Mouse (Mus musculus): ENCODE measurements around the gene Pacs2. TPM values are rescaled to one million over a fixed set of nuclear protein-coding genes. Genes with fewer than 3 reads are reported as not detected.

The Pacs2 gene
- total and polyA plus RNA-seq, 3 experiments, result 29.8 to 69.7 (median 62.5) TPM

- TF ChIP-seq ETS1 (IDR thresholded peaks at IDR 0.05; ENCODE audit: low read depth, low read length) (no peak), POLR2AphosphoS5 (IDR thresholded peaks at IDR 0.05; ENCODE audit: borderline replicate concordance, low read depth, low read length) (peak; percentile 58; the same call in 1 of the 2 replicates), TBP (IDR thresholded peaks at IDR 0.05; ENCODE audit: low read depth, low read length) (peak; percentile 30), EP300 (IDR thresholded peaks at IDR 0.05; ENCODE audit: low read depth in 1 of 2, low read length in 2 of 2) (no peak), CHD1 (IDR thresholded peaks at IDR 0.05; ENCODE audit: low read depth, low read length) (no peak), USF1 (IDR thresholded peaks at IDR 0.05; ENCODE audit: low read depth, low read length) (no peak), CHD2 (IDR thresholded peaks at IDR 0.05; ENCODE audit: low read length) (no peak)
Observed at GRCm38 (mm10) chr12:113000294-113001132, 13.8 kb upstream of the Pacs2 start, which contains the start of gene Brf1 (continued).

DNA sequence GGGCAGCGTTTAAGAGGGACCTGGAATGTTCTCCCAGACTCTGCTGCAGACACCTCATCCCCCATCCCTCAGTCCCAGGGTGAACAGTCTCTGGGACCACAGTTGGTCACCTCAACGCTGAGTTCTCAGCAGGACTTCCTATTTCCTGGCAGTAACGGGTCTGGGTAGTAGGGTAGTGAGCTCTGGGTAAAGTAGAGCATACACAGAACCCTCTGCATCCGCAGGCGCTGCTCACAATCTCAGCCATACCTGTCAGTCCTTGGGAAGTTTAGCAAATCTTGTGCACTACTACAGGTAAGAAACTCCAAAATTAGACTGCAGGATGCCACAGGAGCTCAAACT is 13.2 kb upstream of the Pacs2 start:
- peak overlapping the region; percentile 64 for H3K9ac ChIP-seq (ENCODE audit: control insufficient read depth, low read depth, low read length, poor library complexity, severe bottlenecking)
- peaks cover 43% of the 10 kb centered on the region for H3K79me2 ChIP-seq (ENCODE audit: control insufficient read depth, insufficient read depth, low read length, poor library complexity)
- peaks cover 9 to 21% of the 10 kb centered on the region in 2 experiments for H3K4me1 ChIP-seq (ENCODE audit: control insufficient read depth in 1 of 2, insufficient read depth in 2 of 2, low read length in 2 of 2)
- no peaks in the 10 kb centered on the region for H3K9me3 ChIP-seq (replicated peaks; ENCODE audit: insufficient read depth, low read length)
- no peak for TF ChIP-seq ZMIZ1 (IDR thresholded peaks at IDR 0.05; ENCODE audit: low read depth, low read length)
- no peak for TF ChIP-seq E2F4 (IDR thresholded peaks at IDR 0.05; ENCODE audit: borderline replicate concordance, low read depth, low read length)
- TF ChIP-seq ZNF384 (IDR thresholded peaks at IDR 0.05; ENCODE audit: low read depth, low read length), result no peak
- TF ChIP-seq HCFC1 (IDR thresholded peaks at IDR 0.05; ENCODE audit: low read depth, low read length), result no peak
- TF ChIP-seq MAFK (IDR thresholded peaks at IDR 0.05; ENCODE audit: borderline replicate concordance, low read depth, low read length), result no peak
- TF ChIP-seq RAD21 (IDR thresholded peaks at IDR 0.05; ENCODE audit: low read depth, low read length), result no peak
- TF ChIP-seq ELF1 (IDR thresholded peaks at IDR 0.05; ENCODE audit: low read depth, low read length), result no peak
- no peak for TF ChIP-seq TAL1 (IDR thresholded peaks at IDR 0.05; ENCODE audit: low read length)
- no peak for TF ChIP-seq GABPA (IDR thresholded peaks at IDR 0.05; ENCODE audit: low read depth, low read length)
- no peak for TF ChIP-seq CTCF (IDR thresholded peaks at IDR 0.05 in 2 of 3, conservative IDR thresholded peaks at IDR 0.05 in 1 of 3; ENCODE audit: control insufficient read depth in 1 of 3, insufficient read depth in 1 of 3, low read depth in 2 of 3, low read length in 3 of 3, poor library complexity in 1 of 3, severe bottlenecking in 1 of 3)
- no peak for TF ChIP-seq MYB (IDR thresholded peaks at IDR 0.05; ENCODE audit: low read depth, low read length)
- TF ChIP-seq ZC3H11A (IDR thresholded peaks at IDR 0.05; ENCODE audit: low read depth, low read length), result no peak
- no peak for TF ChIP-seq EP300 (IDR thresholded peaks at IDR 0.05; ENCODE audit: low read depth in 1 of 2, low read length in 2 of 2)
- TF ChIP-seq MAX (IDR thresholded peaks at IDR 0.05; ENCODE audit: low read length), result no peak
- TF ChIP-seq TBP (IDR thresholded peaks at IDR 0.05; ENCODE audit: low read depth, low read length), result no peak
- TF ChIP-seq USF1 (IDR thresholded peaks at IDR 0.05; ENCODE audit: low read depth, low read length), result no peak
- no peak for TF ChIP-seq POLR2AphosphoS2 (IDR thresholded peaks at IDR 0.05; ENCODE audit: low read length)
- TF ChIP-seq MYC (IDR thresholded peaks at IDR 0.05; ENCODE audit: low read depth, low read length), result no peak
- TF ChIP-seq BHLHE40 (IDR thresholded peaks at IDR 0.05; ENCODE audit: borderline replicate concordance, low read depth, low read length), result no peak
- no peak for TF ChIP-seq POLR2A (IDR thresholded peaks at IDR 0.05; ENCODE audit: control insufficient read depth in 1 of 2, insufficient read depth in 1 of 2, low read depth in 1 of 2, low read length in 2 of 2, poor library complexity in 1 of 2)
- H3K4me3 ChIP-seq (ENCODE audit: control insufficient read depth in 1 of 2, insufficient read depth in 1 of 2, low read depth in 2 of 2, low read length in 2 of 2), result peak overlapping the region; percentile 67 to 79
- no peak for DNase-seq (ENCODE audit: low read depth, low spot score)
- H3K27ac ChIP-seq (ENCODE audit: control insufficient read depth, low read depth, low read length), result peak overlapping the region; percentile 25
- H3K27me3 ChIP-seq (ENCODE audit: control insufficient read depth in 1 of 2, insufficient read depth in 2 of 2, low read length in 2 of 2), result no peaks in the 10 kb centered on the region
- H3K36me3 ChIP-seq (ENCODE audit: control insufficient read depth in 1 of 2, insufficient read depth in 2 of 2, low read length in 2 of 2), result peaks cover 10 to 20% of the 10 kb centered on the region in 2 experiments

All from MEL (cell line).